Mouse (Mus musculus) MEL (cell line): ENCODE data around the gene Tnnt2.

Experiments used
- POLR2A ChIP-seq, 2 experiments: IDR thresholded peaks; 2 replicates each; pipeline ENCODE4 v1.6.1; 2011 to 2012; ENCODE audit warnings: low read length in 2 of 2, mild to moderate bottlenecking in 2 of 2, control low read depth in 1 of 2, improper control_type of control experiment in 1 of 2, low read depth in 1 of 2, moderate library complexity in 1 of 2; ENCODE audit not compliant: control insufficient read depth in 1 of 2, insufficient read depth in 1 of 2, poor library complexity in 1 of 2
- ZC3H11A ChIP-seq: IDR thresholded peaks from 2 replicates; pipeline ENCODE4 v1.6.1; 2012; ENCODE audit warnings: low read depth, mild to moderate bottlenecking, inconsistent platforms, low read length, improper control_type of control experiment

GRCm38 (mm10) chr1:135892764-135893163 lies 56.6 kb downstream of the Tnnt2 start:
- TF ChIP-seq ZC3H11A = no peak
- no peak for TF ChIP-seq POLR2A (IDR thresholded peaks at IDR 0.05; ENCODE audit: control insufficient read depth in 1 of 2, insufficient read depth in 1 of 2, low read depth in 1 of 2, low read length in 2 of 2, poor library complexity in 1 of 2)
